Mouse (Mus musculus) NIH3T3 (cell line): ENCODE measurements around the gene Tomm40.

Experiments used
- DNase-seq: peaks from one replicate; pipeline ENCODE4 v3.0.0-alpha.2; 2012; ENCODE audit warnings: low read depth

Gene Tomm40

GRCm38 (mm10) chr7:19715239-19716054 lies at the start of gene Tomm40:
Tomm40 (minus strand) TSS chr7:19715438.
- peak; percentile 100 for DNase-seq

- no peak for DNase-seq
These were observed 49.3 kb upstream of the Tomm40 start for GRCm38 (mm10) chr7:19764581-19764980.

- no peak for DNase-seq
These were observed 48.7 kb upstream of the Tomm40 start for GRCm38 (mm10) chr7:19763829-19764477.

- no peak for DNase-seq
These were observed 47.0 kb upstream of the Tomm40 start for GRCm38 (mm10) chr7:19762283-19762682.

GRCm38 (mm10) chr7:19760021-19760420 lies 44.8 kb upstream of the Tomm40 start:
- DNase-seq, result no peak

GRCm38 (mm10) chr7:19758623-19759022 lies 43.4 kb upstream of the Tomm40 start:
- DNase-seq, result no peak

GRCm38 (mm10) chr7:19755851-19756786 lies 40.9 kb upstream of the Tomm40 start:
- no peak for DNase-seq

GRCm38 (mm10) chr7:19755008-19755407 lies 39.8 kb upstream of the Tomm40 start:
- no peak for DNase-seq

GRCm38 (mm10) chr7:19754065-19754464 lies 38.8 kb upstream of the Tomm40 start:
- DNase-seq, result no peak

GRCm38 (mm10) chr7:19753587-19753986 lies 38.3 kb upstream of the Tomm40 start:
- peak; percentile 31 for DNase-seq

GRCm38 (mm10) chr7:19752652-19753051 lies 37.4 kb upstream of the Tomm40 start:
- DNase-seq, result peak; percentile 39

- peak; percentile 18 for DNase-seq
These were observed 35.8 kb upstream of the Tomm40 start for GRCm38 (mm10) chr7:19751070-19751383.

GRCm38 (mm10) chr7:19750217-19751069 lies 35.2 kb upstream of the Tomm40 start, which contains the start of gene Nectin2:
Nectin2 (minus strand) TSS chr7:19750483.
- DNase-seq, result peak; percentile 94

GRCm38 (mm10) chr7:19749389-19750216 lies 34.4 kb upstream of the Tomm40 start:
- peak; percentile 99 for DNase-seq

- peak; percentile 48 for DNase-seq
These were observed 33.3 kb upstream of the Tomm40 start for GRCm38 (mm10) chr7:19748219-19749195.

GRCm38 (mm10) chr7:19747420-19748218 lies 32.4 kb upstream of the Tomm40 start:
- DNase-seq, result peak; percentile 40

GRCm38 (mm10) chr7:19746426-19747201 lies 31.4 kb upstream of the Tomm40 start:
- peak; percentile 70 for DNase-seq

- no peak for DNase-seq
These were observed 30.7 kb upstream of the Tomm40 start for GRCm38 (mm10) chr7:19745971-19746370.
